Mouse (Mus musculus) kidney, postnatal 36 days (tissue): ENCODE measurements around the gene Ddn.

Experiments used
- DNase-seq, 2 experiments: peaks; one replicate each; pipeline ENCODE4 v3.0.0; 2021 to 2022; ENCODE audit warnings: mixed read lengths in 2 of 2

The Ddn gene

DNA sequence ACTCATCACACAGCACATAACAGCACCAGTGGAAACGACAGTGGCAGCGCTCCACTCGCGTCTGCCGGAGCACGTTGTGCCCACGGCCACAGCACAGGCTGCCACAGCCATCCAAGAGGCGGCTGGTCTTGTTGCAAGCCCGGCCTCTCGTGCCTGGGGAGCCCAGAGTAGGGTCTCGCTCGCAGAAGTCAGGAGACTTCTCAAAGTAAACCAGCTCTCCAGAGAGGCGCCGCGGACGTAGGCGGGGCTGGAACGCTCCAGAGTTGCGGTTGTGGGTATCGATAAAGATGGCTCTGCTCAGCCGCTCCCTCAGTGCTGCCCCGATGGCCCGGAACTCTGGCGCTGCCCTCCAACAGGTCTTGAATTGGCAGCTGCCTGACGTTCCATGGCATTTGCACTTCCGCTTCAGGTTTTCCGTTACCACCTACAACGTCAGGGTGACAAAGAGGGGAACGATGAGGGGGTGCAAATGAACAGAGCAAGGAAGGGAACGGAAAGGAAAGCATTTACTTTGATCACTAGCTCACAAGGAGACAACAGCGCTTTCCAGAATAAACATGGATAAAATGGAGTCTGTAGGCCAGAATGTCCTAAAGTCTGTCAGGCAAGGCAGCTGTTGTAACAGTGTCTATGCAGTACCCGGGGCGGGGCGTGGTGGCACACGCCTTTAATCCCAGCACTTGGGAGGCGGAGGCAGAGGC lies 36.6 kb downstream of the Ddn start:
- peak in 1 of 2 experiments; percentile 44 for DNase-seq

DNA sequence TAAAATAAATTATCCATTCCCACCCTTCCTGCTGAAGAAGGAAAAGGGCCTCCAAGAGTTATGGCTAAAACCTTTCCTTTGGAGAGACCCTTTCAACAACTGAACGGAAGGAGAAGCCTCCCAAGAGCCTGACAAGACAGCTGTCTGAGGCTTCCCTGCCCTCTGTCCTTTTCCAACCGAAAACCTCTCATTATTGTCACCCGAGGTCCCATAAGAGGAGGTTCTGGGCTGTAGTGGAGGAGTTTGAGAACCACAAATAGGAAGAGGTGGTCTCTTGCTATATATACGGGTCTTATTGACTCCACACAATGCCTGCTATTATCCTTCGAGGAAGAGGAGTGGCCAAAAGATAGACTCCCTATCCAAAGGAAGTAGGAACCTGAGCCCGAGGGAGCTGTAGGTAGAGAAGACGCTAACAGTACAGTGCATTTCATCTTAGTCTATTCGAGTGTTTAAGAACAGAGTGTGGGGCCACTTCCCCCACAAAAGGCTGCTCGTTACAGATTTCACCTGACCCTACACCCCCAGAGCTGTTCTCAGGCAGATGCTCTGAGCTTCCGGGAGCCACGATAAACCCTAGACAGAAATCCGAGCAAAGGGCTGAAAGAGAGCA lies 37.4 kb downstream of the Ddn start:
- no peak for DNase-seq

DNA sequence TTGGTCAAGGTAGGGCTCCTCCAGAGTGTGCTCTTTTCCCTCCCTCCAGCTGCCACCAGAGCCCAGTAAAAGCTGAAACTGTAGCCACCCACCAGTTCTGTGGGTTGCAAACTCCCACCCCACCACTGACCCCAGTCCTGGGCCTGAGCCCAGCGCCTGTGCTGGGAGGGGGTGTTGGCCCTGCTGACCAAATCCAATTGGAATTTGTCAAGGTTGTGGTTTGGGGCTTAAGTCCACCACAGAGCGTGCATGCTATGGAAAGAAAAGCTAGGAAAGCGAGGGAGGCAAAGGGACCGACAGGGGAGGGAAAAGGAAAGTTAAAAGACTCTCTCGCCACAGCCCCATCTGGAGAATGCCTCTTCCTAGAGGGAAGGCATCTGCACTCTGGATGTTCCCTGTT lies 41.0 kb downstream of the Ddn start:
- no peak for DNase-seq

DNA sequence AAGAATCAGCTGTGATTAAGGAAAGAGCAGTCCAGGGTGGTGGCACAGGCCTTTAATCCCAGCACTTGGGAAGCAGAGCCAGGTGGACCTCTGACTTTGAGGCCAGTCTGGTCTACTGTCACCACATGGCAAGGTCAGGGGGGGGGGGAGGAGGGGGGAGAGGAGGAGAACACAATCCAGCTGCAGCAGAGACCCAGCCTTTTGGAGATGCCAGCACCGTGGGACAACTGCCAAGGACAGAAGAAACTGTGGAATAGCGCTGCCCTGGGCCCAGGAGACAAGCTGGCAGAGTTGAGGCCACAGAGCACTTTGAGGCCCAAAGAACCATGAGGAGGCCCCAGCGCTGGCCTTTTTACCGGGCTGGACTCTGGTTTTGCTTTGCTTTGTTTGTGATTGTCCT lies 43.4 kb downstream of the Ddn start:
- DNase-seq: no peak

DNA sequence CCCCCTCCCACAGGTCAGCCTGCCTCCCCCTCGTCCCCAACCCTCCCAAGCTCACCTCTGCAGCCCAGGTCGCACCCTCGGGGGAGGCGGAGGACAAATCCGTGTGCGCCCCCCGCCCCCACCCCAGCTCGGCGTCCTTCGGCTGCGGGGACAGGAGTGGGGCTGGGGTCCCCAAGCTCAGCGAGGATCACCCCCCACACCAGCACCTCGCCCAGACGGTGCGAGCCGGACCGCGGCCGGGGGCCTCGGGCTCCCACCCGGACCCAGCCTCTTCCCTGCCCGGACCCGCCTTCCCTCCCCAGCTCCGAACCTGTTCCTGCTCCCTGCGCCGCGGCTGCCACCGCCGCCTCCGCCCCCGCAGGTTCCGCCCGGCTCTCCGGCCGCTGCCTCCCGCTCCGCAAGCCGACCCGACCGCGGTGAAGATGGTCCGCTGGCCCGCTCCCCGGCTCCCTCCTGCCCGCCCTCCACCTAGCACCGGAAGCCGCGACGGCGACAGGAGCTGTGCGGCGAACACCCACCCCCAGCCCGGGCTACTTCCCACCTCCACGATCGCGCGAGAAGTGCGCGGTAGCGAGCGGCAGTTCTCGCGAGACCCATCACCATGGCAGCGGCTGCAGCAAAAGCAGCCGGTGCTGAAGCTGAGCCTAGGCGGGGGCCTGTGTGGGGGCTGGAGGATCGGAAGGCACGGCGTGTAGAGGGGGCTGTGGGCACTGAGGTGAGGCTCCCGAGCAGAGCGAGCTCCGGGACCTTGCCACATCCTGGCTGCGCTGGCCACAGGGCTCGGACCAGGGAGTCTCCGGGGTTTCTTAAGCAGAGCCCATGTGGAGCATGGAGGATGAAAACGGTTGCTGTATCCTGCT lies 46.4 kb downstream of the Ddn start, which contains the start of gene Arf3:
Arf3 (minus strand) TSS at position 545 of the 860 bp plus-strand sequence.
- DNase-seq: peak; percentile 97 to 99

DNA sequence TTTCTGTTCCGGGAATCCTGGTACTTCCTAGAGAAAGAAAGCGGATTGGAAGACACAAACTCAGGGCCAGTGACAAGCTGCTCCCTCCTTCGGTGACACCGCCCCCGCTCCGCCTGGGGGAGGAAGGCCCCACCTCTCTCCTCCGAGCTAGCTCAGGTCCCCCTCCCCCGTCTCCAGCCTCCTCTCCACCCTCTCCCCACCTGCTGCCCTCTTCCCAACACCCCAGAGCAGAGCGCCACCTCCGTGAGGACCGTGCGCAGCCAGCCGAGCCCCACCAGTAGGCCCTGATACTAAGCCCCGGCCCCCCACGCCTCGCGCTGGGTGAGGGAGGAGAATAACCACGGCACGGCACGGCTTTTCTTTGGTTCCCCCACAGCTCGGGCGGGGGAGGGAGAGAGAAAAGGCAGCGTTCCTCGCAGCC lies 47.1 kb downstream of the Ddn start:
- DNase-seq: peak; percentile 84 to 88

DNA sequence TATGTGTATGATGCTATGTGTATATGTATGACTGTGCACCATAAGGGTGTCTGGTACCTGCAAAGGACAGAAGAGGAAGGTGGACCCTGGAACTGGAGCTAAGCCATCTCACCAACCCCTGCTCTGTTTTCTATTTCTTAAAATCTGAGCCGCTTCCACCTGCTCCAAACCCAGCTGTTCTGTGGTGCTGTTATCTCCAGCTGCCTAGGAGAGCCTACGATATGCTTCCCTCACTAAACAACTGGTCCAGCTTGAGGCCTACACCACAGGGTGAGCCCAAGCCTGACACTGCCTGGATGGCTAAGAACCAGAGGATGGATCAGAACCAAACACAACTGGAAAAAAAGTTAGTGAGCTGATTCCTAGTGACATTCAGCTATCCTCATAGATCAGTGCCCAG lies 55.2 kb downstream of the Ddn start:
- DNase-seq: no peak
